Mouse (Mus musculus) Patski (cell line): ENCODE results near the gene Pls3. TPM values are rescaled to one million over a fixed set of nuclear protein-coding genes. Genes with fewer than 3 reads are reported as not detected.
A peak's percentile ranks its signal among the peaks of the same experiment; 100 is the strongest.

ENCODE experiments used
- ATAC-seq: fragments of 100-300 bp; one replicate; pipeline ENCODE4 v1.8.0; 2021
- CTCF ChIA-PET: fragments of 350-600 bp; sonication (Branson Sonifier 250); formaldehyde crosslinking; loops from one replicate; lab custom pipeline; 2022; ENCODE audit warnings: inconsistent platforms; lab: Charles Lee
- POLR2A ChIA-PET: fragments of 350-600 bp; sonication (Branson Sonifier 250); formaldehyde crosslinking; loops from one replicate; lab custom pipeline; 2022; ENCODE audit warnings: antibody characterized with exemption, inconsistent platforms; lab: Charles Lee
- DNase-seq: peaks from one replicate; pipeline ENCODE4 v3.0.0-alpha.2; 2011; ENCODE audit warnings: low read depth, low spot score
- H3K27me3 ChIP-seq: fragments of 371-371 bp; one replicate; pipeline ENCODE4 v1.5.1; 2021
- CTCF ChIP-seq: fragments of 100-300 bp; IDR thresholded peaks from one replicate; pipeline ENCODE4 v1.5.1; 2021
- in situ Hi-C: fragments of 300-500 bp; cut with MboI; formaldehyde crosslinking; loops from 3 replicates; pipeline ENCODE4 v1.11.1; 2018; ENCODE audit warnings: low pct_unique_long_range_greater_than_20kb, mixed read lengths
- polyA plus RNA-seq: library from polyadenylated mRNA; unstranded; gene quantifications from one replicate; pipeline ENCODE4 v1.2.3, GENCODE M21; 2021

Gene Pls3
- 79.8 TPM for polyA plus RNA-seq

DNA sequence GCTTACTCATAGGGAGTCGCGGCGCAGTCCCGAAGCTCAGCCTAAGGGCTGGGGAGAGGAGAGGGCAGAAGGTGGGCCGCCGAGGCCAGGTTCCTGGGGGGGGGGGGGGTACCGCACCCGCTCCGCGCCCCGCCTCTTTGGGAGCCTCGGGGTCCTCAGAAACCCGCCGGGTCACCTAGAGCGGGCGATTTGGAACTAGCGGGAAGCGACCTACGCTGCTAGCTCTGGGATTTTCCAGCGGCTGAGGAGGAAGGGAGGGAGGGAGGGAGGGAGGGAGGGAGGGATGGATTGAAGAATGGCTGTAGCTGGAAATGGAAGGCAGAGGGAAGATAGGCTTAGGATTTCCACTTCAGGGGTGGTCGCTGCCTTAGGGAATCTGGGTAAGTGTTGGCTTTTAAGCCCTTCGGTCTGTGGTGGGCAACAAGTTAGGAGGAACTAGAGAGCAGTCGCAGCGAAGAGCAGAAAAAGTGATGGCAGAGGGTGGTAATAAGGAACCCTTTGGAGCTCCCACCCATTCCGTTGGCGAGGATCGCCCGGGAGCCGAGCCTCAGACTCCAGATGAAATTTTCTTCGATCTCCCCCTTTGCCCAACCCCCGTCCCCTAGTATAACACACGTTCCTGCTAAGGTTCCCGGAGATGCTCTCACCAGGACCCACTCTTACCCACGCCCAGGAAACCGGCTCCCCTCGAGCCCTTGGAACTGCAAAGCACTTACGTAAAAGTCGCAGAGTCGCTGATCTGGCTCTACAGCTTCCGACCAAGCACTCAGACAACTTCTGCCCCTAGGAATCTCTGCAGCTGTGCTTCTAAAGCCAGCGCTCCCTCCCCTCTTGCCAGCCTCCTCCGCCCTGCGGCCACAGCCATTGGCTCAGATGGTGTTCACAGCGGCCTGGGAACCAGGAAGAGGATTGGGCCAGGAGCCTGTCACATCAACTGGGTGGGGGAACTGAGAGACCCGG, at the start of gene Pls3:
Gene Pls3, minus strand, starts transcription at position 851 of the 960 bp plus-strand sequence.
- ATAC-seq, result peak; percentile 98
- ChIA-PET POLR2A (interaction anchor here (0.7 to 1.1 kb wide), 2 partner anchors 12 to 21 kb away, joined by 3 read pairs; no protein-coding TSS in a partner anchor), CTCF (no interaction called here)
- DNase-seq, result peak; percentile 55
- peaks cover 44% of the 10 kb centered on the region for H3K27me3 ChIP-seq
- in situ Hi-C loops, result loop anchor here (5.0 kb wide), 2 partner anchors 42 to 192 kb away; no protein-coding TSS in a partner anchor
- TF ChIP-seq CTCF, result no peak

GRCm38 (mm10) chrX:75895716-75896115, 20.7 kb upstream of the Pls3 start:
- H3K27me3 ChIP-seq, result peaks cover 22% of the 10 kb centered on the region
- no peak for TF ChIP-seq CTCF
- ChIA-PET POLR2A (interaction anchor here (0.6 kb wide), 1 partner anchor 22 kb away, joined by 3 read pairs; no protein-coding TSS in a partner anchor), CTCF (no interaction called here)
- no peak for DNase-seq
- in situ Hi-C loops, result no loop called here
- ATAC-seq, result peak; percentile 44

- in situ Hi-C loops, result loop anchor here (5.0 kb wide), 1 partner anchor 193 kb away; no protein-coding TSS in a partner anchor
- POLR2A ChIA-PET, result interaction anchor here (0.6 to 1.1 kb wide), 2 partner anchors 13 to 52 kb away, joined by 3 to 4 read pairs; no protein-coding TSS in a partner anchor
- ATAC-seq (no peak), DNase-seq (no peak)
- CTCF ChIA-PET, result no interaction called here
- TF ChIP-seq CTCF, result no peak
- H3K27me3 ChIP-seq, result peaks cover 42% of the 10 kb centered on the region
These were observed 584 bp upstream of the Pls3 start for GRCm38 (mm10) chrX:75875566-75875965.

DNA sequence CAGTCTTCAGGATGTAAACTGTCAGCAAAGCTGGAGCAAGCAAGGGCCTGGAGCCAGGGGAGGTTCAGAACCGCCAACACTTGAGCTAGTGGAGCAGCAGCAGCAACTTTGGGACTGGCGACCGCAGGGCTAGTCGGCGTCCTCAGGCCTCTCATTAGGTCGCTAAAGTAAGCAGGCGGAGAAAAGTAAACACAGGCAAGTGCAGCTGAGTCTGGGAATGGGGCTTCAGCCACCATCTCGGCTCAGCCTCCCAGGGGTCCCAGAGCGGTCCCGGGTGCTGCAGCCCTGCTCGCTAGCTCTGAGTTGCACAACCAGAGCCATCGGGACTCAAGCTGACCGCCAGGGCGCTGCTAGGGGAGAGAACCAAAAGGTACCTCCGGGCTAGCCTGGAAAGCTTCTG, 1.2 kb downstream of the Pls3 start:
- no peak for TF ChIP-seq CTCF
- ChIA-PET POLR2A (interaction anchor here (0.7 kb wide), 1 partner anchor 22 kb away, joined by 3 read pairs; no protein-coding TSS in a partner anchor), CTCF (no interaction called here)
- ATAC-seq (peak; percentile 48), DNase-seq (no peak)
- in situ Hi-C loops, result loop anchor here (5.0 kb wide), 1 partner anchor 42 kb away; no protein-coding TSS in a partner anchor
- H3K27me3 ChIP-seq, result peaks cover 46% of the 10 kb centered on the region

- no peak for DNase-seq
- ATAC-seq, result no peak
- ChIA-PET POLR2A (no interaction called here), CTCF (no interaction called here)
- TF ChIP-seq CTCF, result no peak
- in situ Hi-C loops, result loop anchor here (5.0 kb wide), 1 partner anchor 41 kb away; no protein-coding TSS in a partner anchor
- H3K27me3 ChIP-seq, result peaks cover 48% of the 10 kb centered on the region
These were observed 1.7 kb downstream of the Pls3 start for GRCm38 (mm10) chrX:75873253-75873652.

GRCm38 (mm10) chrX:75871855-75872254, 3.1 kb downstream of the Pls3 start:
- ATAC-seq, result no peak
- no peak for TF ChIP-seq CTCF
- POLR2A ChIA-PET, result interaction anchor here (0.6 kb wide), 1 partner anchor 144 kb away, joined by 3 read pairs; no protein-coding TSS in a partner anchor
- H3K27me3 ChIP-seq, result peaks cover 36% of the 10 kb centered on the region
- DNase-seq, result no peak
- in situ Hi-C loops, result loop anchor here (5.0 kb wide), 1 partner anchor 40 kb away; no protein-coding TSS in a partner anchor
- CTCF ChIA-PET, result interaction anchor here (1.5 kb wide), 1 partner anchor 13 kb away, joined by 3 read pairs; no protein-coding TSS in a partner anchor

- ATAC-seq, result no peak
- CTCF ChIA-PET, result no interaction called here
- TF ChIP-seq CTCF, result no peak
These were observed 13.3 kb downstream of the Pls3 start for GRCm38 (mm10) chrX:75861715-75862114.

DNA sequence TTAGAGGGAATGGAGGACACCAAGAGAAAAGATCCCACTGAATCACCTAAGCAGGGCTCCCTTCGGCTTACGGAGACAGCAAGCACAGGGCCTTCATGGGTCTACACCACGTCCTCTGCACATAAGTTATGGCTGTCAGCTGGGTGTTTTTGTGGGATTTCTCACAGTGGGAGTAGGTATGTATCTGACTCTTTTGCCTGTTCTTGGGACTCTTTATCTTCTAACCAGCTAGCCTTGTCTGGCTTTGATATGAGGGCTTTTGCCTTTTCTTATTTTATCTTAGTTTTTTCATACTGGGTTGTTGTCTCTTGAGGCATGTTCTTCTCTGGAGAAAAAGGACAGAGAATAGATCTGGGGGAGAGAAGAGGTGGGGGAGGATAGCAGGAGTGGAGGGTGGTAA, 20.7 kb downstream of the Pls3 start:
- peaks cover 33% of the 10 kb centered on the region for H3K27me3 ChIP-seq
- ChIA-PET POLR2A (no interaction called here), CTCF (no interaction called here)
- TF ChIP-seq CTCF, result no peak
- in situ Hi-C loops, result no loop called here
- ATAC-seq (no peak), DNase-seq (no peak)

More at GRCm38 (mm10) chrX:75861715-75862114, 13.3 kb downstream of the Pls3 start:
- peaks cover 48% of the 10 kb centered on the region for H3K27me3 ChIP-seq
- POLR2A ChIA-PET, result no interaction called here
- no peak for DNase-seq
- in situ Hi-C loops, result no loop called here

GRCm38 (mm10) chrX:75844290-75844689, 30.7 kb downstream of the Pls3 start:
- H3K27me3 ChIP-seq, result peaks cover 43% of the 10 kb centered on the region
- no peak for DNase-seq
- no peak for TF ChIP-seq CTCF
- no peak for ATAC-seq
- ChIA-PET CTCF (no interaction called here), POLR2A (no interaction called here)
- in situ Hi-C loops, result loop anchor here (25.0 kb wide), 1 partner anchor 457 kb away; the partner anchor contains the start of genes F8 and Fundc2

GRCm38 (mm10) chrX:75842835-75843234, 32.1 kb downstream of the Pls3 start:
- CTCF ChIA-PET, result no interaction called here

More at GRCm38 (mm10) chrX:75842835-75843234, 32.1 kb downstream of the Pls3 start:
- H3K27me3 ChIP-seq, result peaks cover 46% of the 10 kb centered on the region
- ATAC-seq (no peak), DNase-seq (no peak)
- in situ Hi-C loops, result loop anchor here (25.0 kb wide), 1 partner anchor 456 kb away; the partner anchor contains the start of genes F8 and Fundc2
- TF ChIP-seq CTCF, result no peak
- POLR2A ChIA-PET, result no interaction called here
